Mouse (Mus musculus) myocyte (in vitro differentiated cells): ENCODE data around the gene Entpd1. TPM values are rescaled to one million over a fixed set of nuclear protein-coding genes. Genes with fewer than 3 reads are reported as not detected.

Experiments
- H3K27me3 ChIP-seq: one replicate; pipeline ENCODE4 v1.6.1; 2011; ENCODE audit not compliant: control insufficient read depth, insufficient read depth, insufficient read length
- H3K36me3 ChIP-seq: one replicate; pipeline ENCODE4 v1.6.1; 2011; ENCODE audit not compliant: control insufficient read depth, insufficient read depth
- H3K4me2 ChIP-seq: one replicate; pipeline ENCODE4 v1.6.1; 2011; ENCODE audit warnings: low read depth, control low read depth
- H3K4me3 ChIP-seq: one replicate; pipeline ENCODE4 v1.5.1; 2011; ENCODE audit warnings: mild to moderate bottlenecking, control low read depth, moderate library complexity
- H3K79me2 ChIP-seq: one replicate; pipeline ENCODE4 v1.6.1; 2011; ENCODE audit not compliant: control insufficient read depth, insufficient read depth
- H3ac ChIP-seq: one replicate; pipeline ENCODE4 v1.6.1; 2011; ENCODE audit not compliant: control insufficient read depth, insufficient read length
- CEBPB ChIP-seq: IDR thresholded peaks from 2 replicates; pipeline ENCODE4 v1.6.1; 2011; ENCODE audit warnings: mild to moderate bottlenecking, moderate library complexity; ENCODE audit not compliant: poor library complexity, insufficient read depth, severe bottlenecking
- E2F4 ChIP-seq: IDR thresholded peaks from one replicate; pipeline ENCODE4 v1.6.1; 2011; ENCODE audit warnings: mild to moderate bottlenecking, control low read depth, moderate library complexity; ENCODE audit not compliant: insufficient read depth
- MAX ChIP-seq: IDR thresholded peaks from one replicate; pipeline ENCODE4 v1.6.1; 2011; ENCODE audit warnings: low read depth, mild to moderate bottlenecking, control low read depth
- MYOD1 ChIP-seq, 3 experiments: IDR thresholded peaks; one replicate each; pipeline ENCODE4 v1.6.1; 2011; ENCODE audit warnings: control low read depth in 2 of 3, low read depth in 2 of 3, mild to moderate bottlenecking in 2 of 3, moderate library complexity in 1 of 3; ENCODE audit not compliant: insufficient read length in 2 of 3, control insufficient read depth in 1 of 3
- MYOG ChIP-seq, 3 experiments: IDR thresholded peaks; one replicate each; pipeline ENCODE4 v1.6.1; 2011; ENCODE audit warnings: control low read depth in 2 of 3, low read depth in 2 of 3, mild to moderate bottlenecking in 2 of 3; ENCODE audit not compliant: insufficient read length in 2 of 3, control insufficient read depth in 1 of 3, insufficient read depth in 1 of 3
- POLR2A ChIP-seq: IDR thresholded peaks from one replicate; pipeline ENCODE4 v1.6.1; 2011; ENCODE audit warnings: low read depth, mild to moderate bottlenecking, control low read depth, moderate library complexity; ENCODE audit not compliant: insufficient read length
- POLR2AphosphoS2 ChIP-seq: IDR thresholded peaks from one replicate; pipeline ENCODE4 v1.6.1; 2011; ENCODE audit warnings: low read depth, control low read depth; ENCODE audit not compliant: insufficient read length
- REST ChIP-seq: IDR thresholded peaks from one replicate; pipeline ENCODE4 v1.6.1; 2011; ENCODE audit warnings: mild to moderate bottlenecking, control low read depth, moderate library complexity; ENCODE audit not compliant: insufficient read depth, insufficient read length
- SRF ChIP-seq: IDR thresholded peaks from one replicate; pipeline ENCODE4 v1.6.1; 2011; ENCODE audit warnings: low read depth; ENCODE audit not compliant: control insufficient read depth, insufficient read length
- TCF12 ChIP-seq: IDR thresholded peaks from one replicate; pipeline ENCODE4 v1.6.1; 2011; ENCODE audit warnings: mild to moderate bottlenecking, control low read depth; ENCODE audit not compliant: poor library complexity, insufficient read depth, severe bottlenecking
- TCF3 ChIP-seq: IDR thresholded peaks from one replicate; pipeline ENCODE4 v1.6.1; 2011; ENCODE audit warnings: low read depth, control low read depth; ENCODE audit not compliant: insufficient read length
- USF1 ChIP-seq: IDR thresholded peaks from one replicate; pipeline ENCODE4 v1.6.1; 2011; ENCODE audit warnings: low read depth, mild to moderate bottlenecking, control low read depth, moderate library complexity
- polyA plus RNA-seq: library from polyadenylated mRNA; unstranded; fragments of >200 nt; fragmentation: generic; extraction: Trizol; gene quantifications from one replicate; pipeline ENCODE4 v1.2.1, GENCODE M21; 2012; ENCODE audit warnings: missing spikeins

Gene Entpd1
- polyA plus RNA-seq, 1 experiment: 0.07 TPM

DNA sequence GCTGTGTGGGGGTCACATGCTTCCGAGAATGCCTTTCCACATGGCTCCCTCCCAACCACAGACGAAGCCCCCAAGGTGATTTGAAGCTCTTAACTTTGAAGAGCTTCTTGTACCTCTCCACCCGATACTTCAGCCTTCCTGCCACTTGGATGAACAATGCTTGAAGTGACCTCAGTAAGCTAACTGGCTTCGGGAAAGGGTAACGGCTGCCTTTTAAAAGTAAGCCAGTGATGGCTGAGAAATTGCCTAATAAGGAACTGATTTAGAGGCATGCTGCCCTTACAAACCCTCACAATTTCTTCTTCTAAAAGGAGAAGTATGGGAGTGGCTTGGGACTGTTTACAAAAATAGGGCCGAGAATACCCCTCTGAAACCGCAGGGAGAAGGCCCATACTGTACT lies 81.0 kb downstream of the Entpd1 start:
- no peaks in the 10 kb centered on the region for H3K36me3 ChIP-seq

GRCm38 (mm10) chr19:40696116-40696515 lies 84.0 kb downstream of the Entpd1 start:
- Histone ChIP-seq H3K79me2 (no peaks in the 10 kb centered on the region), H3K4me2 (no peak overlapping the region), H3K36me3 (no peaks in the 10 kb centered on the region), H3K27me3 (no peaks in the 10 kb centered on the region), H3K4me3 (no peak overlapping the region), H3ac (no peak overlapping the region)
- TF ChIP-seq TCF3 (no peak), POLR2AphosphoS2 (no peak), POLR2A (no peak), MYOG (IDR thresholded peaks at IDR 0.05; ENCODE audit: control insufficient read depth in 1 of 3, insufficient read depth in 1 of 3, insufficient read length in 2 of 3, low read depth in 2 of 3) (no peak), MAX (no peak), CEBPB (no peak), USF1 (no peak), E2F4 (no peak), MYOD1 (IDR thresholded peaks at IDR 0.05; ENCODE audit: control insufficient read depth in 1 of 3, insufficient read length in 2 of 3, low read depth in 2 of 3) (no peak), SRF (no peak), TCF12 (no peak), REST (no peak)

More for the DNA sequence above, 81.0 kb downstream of the Entpd1 start:
- no peak overlapping the region for H3K4me3 ChIP-seq
- TF ChIP-seq CEBPB (no peak), USF1 (no peak), MYOG (IDR thresholded peaks at IDR 0.05; ENCODE audit: control insufficient read depth in 1 of 3, insufficient read depth in 1 of 3, insufficient read length in 2 of 3, low read depth in 2 of 3) (no peak), TCF12 (no peak), POLR2A (no peak), POLR2AphosphoS2 (no peak), E2F4 (no peak), MYOD1 (IDR thresholded peaks at IDR 0.05; ENCODE audit: control insufficient read depth in 1 of 3, insufficient read length in 2 of 3, low read depth in 2 of 3) (no peak), TCF3 (no peak), REST (no peak), MAX (no peak), SRF (no peak)
- H3K79me2 ChIP-seq: no peaks in the 10 kb centered on the region
- no peak overlapping the region for H3K4me2 ChIP-seq
- H3K27me3 ChIP-seq: no peaks in the 10 kb centered on the region
- no peak overlapping the region for H3ac ChIP-seq

DNA sequence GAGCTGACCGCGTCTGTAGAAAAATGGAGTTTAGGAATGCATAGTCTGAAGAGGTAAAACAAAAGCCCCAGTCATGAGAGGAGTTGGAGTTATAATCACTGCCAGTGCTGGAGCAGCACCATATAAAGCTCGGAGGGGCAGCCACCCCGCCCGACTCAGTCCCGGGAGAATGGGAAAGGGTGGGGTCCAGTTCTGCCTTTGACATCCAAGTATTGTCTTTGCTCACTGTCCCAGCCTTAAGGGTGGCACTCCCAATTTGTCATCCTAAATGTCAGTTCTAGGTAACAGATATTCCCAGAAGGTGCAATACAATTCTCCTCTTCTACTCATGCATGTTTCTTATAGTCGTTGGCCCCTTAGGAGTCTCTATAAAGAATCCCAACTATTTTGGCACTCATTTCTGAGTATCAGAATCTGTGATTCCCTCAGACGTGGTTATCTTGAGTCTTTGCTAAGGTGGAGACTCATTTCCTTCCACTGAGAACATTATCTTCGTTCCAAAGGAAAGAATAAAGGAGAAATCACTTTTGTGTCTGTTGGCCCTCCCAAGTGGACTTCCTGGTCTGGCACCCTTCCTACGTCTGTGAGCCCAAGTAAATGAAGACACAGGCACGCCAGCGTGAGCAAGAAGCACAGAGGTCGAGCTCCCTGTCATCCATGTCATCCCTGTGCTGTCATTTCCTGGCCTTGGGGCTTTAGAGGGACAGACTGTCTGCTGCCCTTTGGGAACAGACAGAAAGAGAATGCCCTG lies 86.1 kb downstream of the Entpd1 start:
- Histone ChIP-seq H3K79me2 (no peaks in the 10 kb centered on the region), H3K4me3 (no peak overlapping the region), H3K36me3 (no peaks in the 10 kb centered on the region), H3K4me2 (no peak overlapping the region), H3K27me3 (no peaks in the 10 kb centered on the region), H3ac (no peak overlapping the region)
- TF ChIP-seq E2F4 (no peak), SRF (no peak), CEBPB (no peak), MAX (no peak), MYOD1 (IDR thresholded peaks at IDR 0.05; ENCODE audit: control insufficient read depth in 1 of 3, insufficient read length in 2 of 3, low read depth in 2 of 3) (no peak), REST (no peak), TCF12 (no peak), USF1 (no peak)

GRCm38 (mm10) chr19:40699816-40700215 lies 87.7 kb downstream of the Entpd1 start:
- no peak overlapping the region for H3K4me3 ChIP-seq
- no peak for TF ChIP-seq SRF
- no peak for TF ChIP-seq POLR2A
- no peak for TF ChIP-seq MYOD1 (IDR thresholded peaks at IDR 0.05; ENCODE audit: control insufficient read depth in 1 of 3, insufficient read length in 2 of 3, low read depth in 2 of 3)
- TF ChIP-seq MYOG (IDR thresholded peaks at IDR 0.05; ENCODE audit: control insufficient read depth in 1 of 3, insufficient read depth in 1 of 3, insufficient read length in 2 of 3, low read depth in 2 of 3): no peak
- TF ChIP-seq MAX: no peak
- no peak for TF ChIP-seq CEBPB
- TF ChIP-seq POLR2AphosphoS2: no peak
- no peak for TF ChIP-seq TCF12
- TF ChIP-seq REST: no peak
- TF ChIP-seq USF1: no peak
- TF ChIP-seq E2F4: no peak
- TF ChIP-seq TCF3: no peak
- H3K4me2 ChIP-seq: no peak overlapping the region
- no peaks in the 10 kb centered on the region for H3K27me3 ChIP-seq
- no peaks in the 10 kb centered on the region for H3K36me3 ChIP-seq
- no peaks in the 10 kb centered on the region for H3K79me2 ChIP-seq
- no peak overlapping the region for H3ac ChIP-seq

DNA sequence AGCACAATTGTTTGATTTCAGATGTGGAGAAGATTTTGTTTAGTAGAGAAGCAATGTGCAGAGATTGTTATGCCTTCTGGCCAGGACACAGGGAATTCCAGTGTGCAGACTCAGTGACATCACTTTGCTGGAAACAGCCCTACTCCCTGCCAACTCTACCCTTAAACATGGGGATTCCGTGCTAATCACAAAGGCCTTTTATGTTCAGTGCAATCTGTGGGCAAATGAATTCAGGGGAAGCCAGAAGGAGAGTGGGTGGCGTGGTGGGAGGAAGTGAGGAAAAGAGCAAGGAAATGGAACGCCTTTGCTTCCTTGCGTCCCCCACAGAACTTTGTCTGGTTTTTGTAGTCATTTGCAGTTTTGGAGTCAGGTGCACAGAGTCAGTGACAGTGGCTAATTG lies 90.2 kb downstream of the Entpd1 start:
- no peaks in the 10 kb centered on the region for H3K36me3 ChIP-seq
- H3ac ChIP-seq: no peak overlapping the region
- H3K4me2 ChIP-seq: no peak overlapping the region
- H3K27me3 ChIP-seq: no peaks in the 10 kb centered on the region
- TF ChIP-seq POLR2AphosphoS2 (no peak), REST (no peak), POLR2A (no peak), TCF3 (no peak), MYOG (IDR thresholded peaks at IDR 0.05; ENCODE audit: control insufficient read depth in 1 of 3, insufficient read depth in 1 of 3, insufficient read length in 2 of 3, low read depth in 2 of 3) (no peak), CEBPB (no peak), MAX (no peak), TCF12 (no peak), MYOD1 (IDR thresholded peaks at IDR 0.05; ENCODE audit: control insufficient read depth in 1 of 3, insufficient read length in 2 of 3, low read depth in 2 of 3) (no peak), SRF (no peak), E2F4 (no peak), USF1 (no peak)
- no peak overlapping the region for H3K4me3 ChIP-seq
- H3K79me2 ChIP-seq: no peaks in the 10 kb centered on the region
